Mouse (Mus musculus) MEL (cell line): ENCODE measurements around the gene Agbl1. TPM values are rescaled to one million over a fixed set of nuclear protein-coding genes. Genes with fewer than 3 reads are reported as not detected.

Experiments
- DNase-seq: peaks from one replicate; pipeline ENCODE4 v3.0.0; 2011; ENCODE audit warnings: low read depth, low spot score
- H3K27ac ChIP-seq: 2 replicates; pipeline ENCODE4 v1.5.1; 2012; ENCODE audit warnings: low read depth, mild to moderate bottlenecking, control low read depth, low read length, moderate library complexity; ENCODE audit not compliant: control insufficient read depth
- H3K27me3 ChIP-seq, 2 experiments: fragments of 150-350 bp in 1 of 2; sonication (generic) in 1 of 2; 2 replicates each; pipeline ENCODE4 v1.6.1; 2012; ENCODE audit warnings: low read length in 2 of 2, mild to moderate bottlenecking in 2 of 2, improper control_type of control experiment in 1 of 2, moderate library complexity in 1 of 2; ENCODE audit not compliant: insufficient read depth in 2 of 2, control insufficient read depth in 1 of 2
- H3K36me3 ChIP-seq, 2 experiments: 2 replicates each; pipeline ENCODE4 v1.6.1; 2012 to 2014; ENCODE audit warnings: low read length in 2 of 2, improper control_type of control experiment in 1 of 2, inconsistent platforms in 1 of 2, mild to moderate bottlenecking in 1 of 2; ENCODE audit not compliant: insufficient read depth in 2 of 2, control insufficient read depth in 1 of 2
- H3K4me1 ChIP-seq, 2 experiments: fragments of 150-350 bp in 1 of 2; sonication (generic) in 1 of 2; 2 replicates each; pipeline ENCODE4 v1.6.1; 2012; ENCODE audit warnings: low read length in 2 of 2, improper control_type of control experiment in 1 of 2, mild to moderate bottlenecking in 1 of 2; ENCODE audit not compliant: insufficient read depth in 2 of 2, control insufficient read depth in 1 of 2
- H3K4me3 ChIP-seq, 2 experiments: fragments of 150-350 bp in 1 of 2; sonication (generic) in 1 of 2; 2 replicates each; pipeline ENCODE4 v1.5.1; 2012; ENCODE audit warnings: low read depth in 2 of 2, low read length in 2 of 2, mild to moderate bottlenecking in 2 of 2, moderate library complexity in 2 of 2, control low read depth in 1 of 2, improper control_type of control experiment in 1 of 2; ENCODE audit not compliant: control insufficient read depth in 1 of 2, insufficient read depth in 1 of 2
- H3K79me2 ChIP-seq: 2 replicates; pipeline ENCODE4 v1.6.1; 2012; ENCODE audit warnings: mild to moderate bottlenecking, low read length, moderate library complexity; ENCODE audit not compliant: control insufficient read depth, poor library complexity, insufficient read depth
- H3K9ac ChIP-seq: 2 replicates; pipeline ENCODE4 v1.6.1; 2012; ENCODE audit warnings: low read depth, mild to moderate bottlenecking, control low read depth, low read length, moderate library complexity; ENCODE audit not compliant: control insufficient read depth, poor library complexity, severe bottlenecking
- H3K9me3 ChIP-seq: fragments of 150-350 bp; sonication (generic); replicated peaks from 2 replicates; pipeline ENCODE4 v1.6.1; 2012; ENCODE audit warnings: mild to moderate bottlenecking, low read length, improper control_type of control experiment, moderate library complexity; ENCODE audit not compliant: insufficient read depth
- CHD1 ChIP-seq: IDR thresholded peaks from 2 replicates; pipeline ENCODE4 v1.6.1; 2012; ENCODE audit warnings: low read depth, mild to moderate bottlenecking, inconsistent platforms, low read length, improper control_type of control experiment
- CHD2 ChIP-seq: IDR thresholded peaks from 2 replicates; pipeline ENCODE4 v1.6.1; 2011; ENCODE audit warnings: low read length, improper control_type of control experiment
- CTCF ChIP-seq, 3 experiments: IDR thresholded peaks in 2 of 3; conservative IDR thresholded peaks in 1 of 3; 2 replicates each; pipeline ENCODE4 v1.5.1; 2011 to 2012; ENCODE audit warnings: low read length in 3 of 3, low read depth in 2 of 3, mild to moderate bottlenecking in 2 of 3, improper control_type of control experiment in 1 of 3, inconsistent platforms in 1 of 3, mixed read lengths in 1 of 3, moderate library complexity in 1 of 3; ENCODE audit not compliant: control insufficient read depth in 1 of 3, insufficient read depth in 1 of 3, poor library complexity in 1 of 3, severe bottlenecking in 1 of 3
- ELF1 ChIP-seq: IDR thresholded peaks from 2 replicates; pipeline ENCODE4 v1.6.1; 2014; ENCODE audit warnings: low read depth, mild to moderate bottlenecking, inconsistent platforms, low read length, improper control_type of control experiment, moderate library complexity
- EP300 ChIP-seq, 2 experiments: IDR thresholded peaks; 2 replicates each; pipeline ENCODE4 v1.6.1; 2011; ENCODE audit warnings: improper control_type of control experiment in 2 of 2, low read length in 2 of 2, low read depth in 1 of 2, mild to moderate bottlenecking in 1 of 2
- ETS1 ChIP-seq: IDR thresholded peaks from 2 replicates; pipeline ENCODE4 v1.6.1; 2012; ENCODE audit warnings: low read depth, mild to moderate bottlenecking, inconsistent platforms, low read length, improper control_type of control experiment, moderate library complexity
- GATA1 ChIP-seq: IDR thresholded peaks from 2 replicates; pipeline ENCODE4 v1.6.1; 2011; ENCODE audit warnings: low read depth, low read length, improper control_type of control experiment
- HCFC1 ChIP-seq: IDR thresholded peaks from 2 replicates; pipeline ENCODE4 v1.6.1; 2012; ENCODE audit warnings: low read depth, mild to moderate bottlenecking, inconsistent platforms, low read length, improper control_type of control experiment, moderate library complexity
- MAFK ChIP-seq: IDR thresholded peaks from 2 replicates; pipeline ENCODE4 v1.6.1; 2011; ENCODE audit warnings: low read depth, mild to moderate bottlenecking, low read length, improper control_type of control experiment, borderline replicate concordance
- MAX ChIP-seq: IDR thresholded peaks from 2 replicates; pipeline ENCODE4 v1.6.1; 2011; ENCODE audit warnings: low read length, improper control_type of control experiment
- MYB ChIP-seq: IDR thresholded peaks from 2 replicates; pipeline ENCODE4 v1.6.1; 2011; ENCODE audit warnings: mild to moderate bottlenecking, low read depth, low read length, improper control_type of control experiment
- NELFE ChIP-seq: IDR thresholded peaks from 2 replicates; pipeline ENCODE4 v1.6.1; 2011; ENCODE audit warnings: low read depth, low read length, improper control_type of control experiment
- NRF1 ChIP-seq: IDR thresholded peaks from 2 replicates; pipeline ENCODE4 v1.6.1; 2014; ENCODE audit warnings: low read depth, mild to moderate bottlenecking, inconsistent platforms, low read length, improper control_type of control experiment, moderate library complexity; ENCODE audit not compliant: poor library complexity, insufficient read depth, severe bottlenecking
- POLR2A ChIP-seq, 2 experiments: IDR thresholded peaks; 2 replicates each; pipeline ENCODE4 v1.6.1; 2011 to 2012; ENCODE audit warnings: low read length in 2 of 2, mild to moderate bottlenecking in 2 of 2, control low read depth in 1 of 2, improper control_type of control experiment in 1 of 2, low read depth in 1 of 2, moderate library complexity in 1 of 2; ENCODE audit not compliant: control insufficient read depth in 1 of 2, insufficient read depth in 1 of 2, poor library complexity in 1 of 2
- POLR2AphosphoS2 ChIP-seq: IDR thresholded peaks from 2 replicates; pipeline ENCODE4 v1.6.1; 2011; ENCODE audit warnings: low read length, improper control_type of control experiment
- RCOR1 ChIP-seq: IDR thresholded peaks from 2 replicates; pipeline ENCODE4 v1.6.1; 2012; ENCODE audit warnings: low read depth, mild to moderate bottlenecking, inconsistent platforms, low read length, improper control_type of control experiment
- SIN3A ChIP-seq: IDR thresholded peaks from 2 replicates; pipeline ENCODE4 v1.6.1; 2012; ENCODE audit warnings: low read length, improper control_type of control experiment, inconsistent platforms
- SMC3 ChIP-seq: IDR thresholded peaks from 2 replicates; pipeline ENCODE4 v1.6.1; 2011; ENCODE audit warnings: low read depth, low read length, improper control_type of control experiment
- TCF12 ChIP-seq: IDR thresholded peaks from 2 replicates; pipeline ENCODE4 v1.6.1; 2014; ENCODE audit warnings: low read depth, mild to moderate bottlenecking, inconsistent platforms, low read length, improper control_type of control experiment, moderate library complexity
- UBTF ChIP-seq: IDR thresholded peaks from 2 replicates; pipeline ENCODE4 v1.6.1; 2012; ENCODE audit warnings: low read depth, mild to moderate bottlenecking, inconsistent platforms, low read length, improper control_type of control experiment, moderate library complexity, borderline replicate concordance; ENCODE audit not compliant: insufficient read depth
- USF1 ChIP-seq: IDR thresholded peaks from 2 replicates; pipeline ENCODE4 v1.6.1; 2014; ENCODE audit warnings: low read depth, mild to moderate bottlenecking, inconsistent platforms, low read length, improper control_type of control experiment, moderate library complexity
- ZC3H11A ChIP-seq: IDR thresholded peaks from 2 replicates; pipeline ENCODE4 v1.6.1; 2012; ENCODE audit warnings: low read depth, mild to moderate bottlenecking, inconsistent platforms, low read length, improper control_type of control experiment
- ZMIZ1 ChIP-seq: IDR thresholded peaks from 2 replicates; pipeline ENCODE4 v1.6.1; 2012; ENCODE audit warnings: low read depth, mild to moderate bottlenecking, inconsistent platforms, low read length, improper control_type of control experiment, moderate library complexity
- ZNF384 ChIP-seq: IDR thresholded peaks from 2 replicates; pipeline ENCODE4 v1.6.1; 2012; ENCODE audit warnings: low read depth, mild to moderate bottlenecking, inconsistent platforms, low read length, improper control_type of control experiment
- polyA plus RNA-seq, 2 experiments: library from polyadenylated mRNA; stranded (reverse) in 1 of 2; unstranded in 1 of 2; fragments of >175 nt in 1 of 2; fragments of >200 nt in 1 of 2; gene quantifications; 2 replicates each; pipeline versions ENCODE4 v1.2.1 to v1.2.4; 2012; ENCODE audit warnings: low replicate concordance in 2 of 2, low read depth in 1 of 2; ENCODE audit not compliant: insufficient read length in 2 of 2, insufficient read depth in 1 of 2, missing spikeins in 1 of 2
- total RNA-seq: library from RNA; depleted of rRNA; stranded (reverse); fragments of 300-350 nt; gene quantifications from 2 replicates; pipeline ENCODE4 v1.2.3, GENCODE M21; 2012

The Agbl1 gene
- total and polyA plus RNA-seq, 3 experiments: not detected

DNA sequence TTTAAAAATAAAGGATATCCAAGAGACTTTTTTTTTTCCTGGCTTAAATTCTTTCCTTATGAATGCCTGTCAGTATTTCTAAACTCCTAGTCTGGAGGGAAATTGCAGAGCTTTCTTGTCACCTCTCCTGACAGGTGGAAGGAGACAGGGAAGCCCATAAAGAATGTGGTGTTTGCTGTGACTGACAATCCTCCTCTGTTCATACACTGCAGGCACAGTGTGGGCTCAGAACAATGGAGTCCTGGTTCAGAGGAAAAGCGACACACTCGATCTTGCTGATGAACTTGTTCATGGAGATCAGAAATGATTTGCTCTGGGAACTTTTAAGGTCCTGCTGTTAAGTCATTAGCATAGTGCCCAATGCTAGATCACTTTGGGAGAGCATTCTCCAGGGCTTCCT, 368.1 kb downstream of the Agbl1 start:
- Histone ChIP-seq H3K27me3 (no peaks in the 10 kb centered on the region), H3K4me1 (no peaks in the 10 kb centered on the region), H3K4me3 (no peak overlapping the region), H3K79me2 (no peaks in the 10 kb centered on the region), H3K9ac (no peak overlapping the region), H3K9me3 (no peaks in the 10 kb centered on the region), H3K36me3 (no peaks in the 10 kb centered on the region), H3K27ac (no peak overlapping the region)
- TF ChIP-seq NELFE: no peak
- TF ChIP-seq ZNF384: no peak
- no peak for TF ChIP-seq RCOR1
- no peak for TF ChIP-seq SMC3
- TF ChIP-seq SIN3A: no peak
- no peak for TF ChIP-seq TCF12
- no peak for TF ChIP-seq MYB
- no peak for TF ChIP-seq ETS1
- no peak for TF ChIP-seq GATA1
- TF ChIP-seq ELF1: no peak
- no peak for TF ChIP-seq MAX
- no peak for TF ChIP-seq CHD2
- no peak for TF ChIP-seq POLR2AphosphoS2
- TF ChIP-seq USF1: no peak
- TF ChIP-seq ZMIZ1: no peak
- TF ChIP-seq HCFC1: no peak
- DNase-seq: no peak

DNA sequence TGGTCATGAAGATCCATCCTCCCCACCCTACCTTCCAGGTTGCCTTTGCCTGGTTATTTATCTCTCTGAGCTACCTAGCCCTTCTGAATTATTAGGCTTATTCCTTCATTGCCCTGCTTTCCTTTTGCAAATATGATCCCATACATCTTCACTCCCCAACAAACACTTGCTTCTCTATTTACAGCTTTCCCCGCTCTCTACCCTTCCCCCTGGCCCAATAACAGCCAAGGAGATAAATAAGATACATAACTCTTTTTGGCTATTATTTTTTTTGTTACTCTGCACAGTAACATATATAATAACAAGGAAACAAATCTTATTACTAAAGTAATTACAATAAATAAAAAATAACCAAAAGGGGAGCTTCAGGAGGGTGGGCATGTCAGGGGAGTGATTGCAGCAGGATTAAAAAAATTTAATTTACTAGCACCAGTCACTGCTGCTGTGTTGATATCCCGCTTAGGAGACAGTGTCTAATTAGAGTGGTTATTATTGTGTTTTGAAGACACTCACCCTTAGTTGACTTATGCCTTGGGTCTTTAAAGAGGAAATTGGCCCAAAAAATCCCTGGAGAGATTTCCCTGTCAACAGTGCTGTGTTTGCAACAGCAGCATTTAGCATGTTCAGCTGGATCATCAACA, 370.5 kb downstream of the Agbl1 start:
- H3K27me3 ChIP-seq: no peaks in the 10 kb centered on the region
- no peaks in the 10 kb centered on the region for H3K79me2 ChIP-seq
- no peaks in the 10 kb centered on the region for H3K36me3 ChIP-seq
- H3K4me1 ChIP-seq: no peaks in the 10 kb centered on the region
- TF ChIP-seq POLR2A (IDR thresholded peaks at IDR 0.05; ENCODE audit: control insufficient read depth in 1 of 2, insufficient read depth in 1 of 2, low read depth in 1 of 2, low read length in 2 of 2, poor library complexity in 1 of 2) (no peak), EP300 (IDR thresholded peaks at IDR 0.05; ENCODE audit: low read depth in 1 of 2, low read length in 2 of 2) (no peak), ZC3H11A (no peak), CTCF (IDR thresholded peaks at IDR 0.05 in 2 of 3, conservative IDR thresholded peaks at IDR 0.05 in 1 of 3; ENCODE audit: control insufficient read depth in 1 of 3, insufficient read depth in 1 of 3, low read depth in 2 of 3, low read length in 3 of 3, poor library complexity in 1 of 3, severe bottlenecking in 1 of 3) (no peak), HCFC1 (no peak), CHD2 (no peak), ETS1 (no peak), CHD1 (no peak), NRF1 (no peak), MAFK (no peak), MAX (no peak), UBTF (no peak), GATA1 (no peak)
- H3K4me3 ChIP-seq: no peak overlapping the region
- no peak for DNase-seq
- no peak overlapping the region for H3K9ac ChIP-seq
- no peaks in the 10 kb centered on the region for H3K9me3 ChIP-seq
- no peak overlapping the region for H3K27ac ChIP-seq
